Mouse (Mus musculus) frontal cortex, postnatal 25 days (tissue): ENCODE results near the gene Hipk2.

Source experiments
- DNase-seq, 2 experiments: peaks; one replicate each; pipeline ENCODE4 v3.0.0; 2022; ENCODE audit warnings: low spot score in 2 of 2

Gene Hipk2

GRCm38 (mm10) chr6:38876071-38876911, at the start of gene Hipk2:
Gene Hipk2 (minus strand): TSS chr6:38876165.
- peak; percentile 52 to 55 for DNase-seq

GRCm38 (mm10) chr6:38925719-38926118, 49.8 kb upstream of the Hipk2 start:
- no peak for DNase-seq

GRCm38 (mm10) chr6:38923870-38924817, 48.2 kb upstream of the Hipk2 start:
- DNase-seq: no peak

GRCm38 (mm10) chr6:38923450-38923849, 47.5 kb upstream of the Hipk2 start:
- no peak for DNase-seq

- DNase-seq: no peak
Measured at GRCm38 (mm10) chr6:38922517-38922916, 46.6 kb upstream of the Hipk2 start.

- no peak for DNase-seq
Measured at GRCm38 (mm10) chr6:38921810-38922116, 45.8 kb upstream of the Hipk2 start.

GRCm38 (mm10) chr6:38921095-38921809, 45.3 kb upstream of the Hipk2 start:
- no peak for DNase-seq

GRCm38 (mm10) chr6:38920141-38920540, 44.2 kb upstream of the Hipk2 start:
- DNase-seq: no peak

GRCm38 (mm10) chr6:38919135-38919740, 43.3 kb upstream of the Hipk2 start:
- DNase-seq: no peak

GRCm38 (mm10) chr6:38918728-38919127, 42.8 kb upstream of the Hipk2 start:
- no peak for DNase-seq

- DNase-seq: no peak
Measured at GRCm38 (mm10) chr6:38917415-38917814, 41.5 kb upstream of the Hipk2 start.

- no peak for DNase-seq
Measured at GRCm38 (mm10) chr6:38916571-38916970, 40.6 kb upstream of the Hipk2 start.

GRCm38 (mm10) chr6:38915776-38916175, 39.8 kb upstream of the Hipk2 start:
- no peak for DNase-seq

- DNase-seq: no peak
Measured at GRCm38 (mm10) chr6:38914181-38914580, 38.2 kb upstream of the Hipk2 start.

- no peak for DNase-seq
Measured at GRCm38 (mm10) chr6:38913386-38914042, 37.5 kb upstream of the Hipk2 start.

GRCm38 (mm10) chr6:38912845-38913244, 36.9 kb upstream of the Hipk2 start:
- DNase-seq: no peak

GRCm38 (mm10) chr6:38912121-38912660, 36.2 kb upstream of the Hipk2 start:
- no peak for DNase-seq

GRCm38 (mm10) chr6:38910828-38911559, 35.0 kb upstream of the Hipk2 start:
- DNase-seq: peak; percentile 29 to 45

- no peak for DNase-seq
Measured at GRCm38 (mm10) chr6:38908401-38908800, 32.4 kb upstream of the Hipk2 start.

- no peak for DNase-seq
Measured at GRCm38 (mm10) chr6:38906005-38906404, 30.0 kb upstream of the Hipk2 start.
